Mouse (Mus musculus): ENCODE results near the gene Ubfd1. TPM values are rescaled to one million over a fixed set of nuclear protein-coding genes. Genes with fewer than 3 reads are reported as not detected.
A peak's percentile ranks its signal among the peaks of the same experiment; 100 is the strongest.
"Not testable (repeated sequence)": the region's sequence is repeated elsewhere in the genome, so short reads cannot be mapped to it uniquely, and the experiment has no call there.

The Ubfd1 gene
- polyA plus RNA-seq, 1 experiment from 2014 or later: 94.6 TPM

DNA sequence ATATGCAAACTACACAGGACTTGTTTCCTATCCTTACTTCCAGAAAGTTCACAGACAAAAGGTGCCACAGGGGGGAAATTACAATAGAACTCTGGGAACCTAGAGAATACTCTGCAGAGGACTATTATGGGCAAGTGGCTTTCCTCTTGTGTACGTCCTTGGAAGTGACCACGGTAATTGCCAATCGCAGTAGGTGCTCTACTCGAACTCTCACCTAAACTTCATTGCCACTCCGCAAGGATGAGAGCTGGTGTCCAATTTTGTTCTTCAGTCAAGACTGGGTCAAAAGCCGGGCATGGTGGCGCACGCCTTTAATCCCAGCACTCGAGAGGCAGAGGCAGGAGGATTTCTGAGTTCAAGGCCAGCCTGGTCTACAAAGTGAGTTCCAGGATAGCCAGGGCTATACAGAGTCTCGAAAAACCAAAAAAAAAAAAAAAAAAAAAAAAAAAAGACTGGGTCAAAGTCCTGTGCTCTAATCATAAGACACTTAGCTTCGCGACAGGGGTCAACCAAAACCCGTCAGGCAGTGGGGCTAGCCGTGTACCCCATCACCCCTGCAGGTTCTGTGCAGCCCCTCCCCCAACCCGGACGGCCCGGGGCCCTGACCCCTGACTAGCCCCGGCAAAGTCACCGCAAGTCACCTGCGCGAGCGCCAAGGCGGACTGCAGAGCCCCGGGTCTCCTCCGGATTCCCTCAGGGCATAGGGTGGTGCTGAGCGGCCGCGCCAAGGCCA, 34.2 kb downstream of the Ubfd1 start:
- H3K36me3 ChIP-seq (ENCODE audit: control insufficient read depth, insufficient read depth, low read length); H3K4me1 ChIP-seq (ENCODE audit: control insufficient read depth, insufficient read depth, low read length); H3K27ac ChIP-seq (ENCODE audit: low read depth, low read length); H3K27me3 ChIP-seq (ENCODE audit: control insufficient read depth, insufficient read depth, low read length); H3K9me3 ChIP-seq (ENCODE audit: control insufficient read depth, low read length): not testable (repeated sequence)
- H3K4me3 ChIP-seq (ENCODE audit: low read depth, low read length): peak overlapping the region; percentile 70
- peak overlapping the region; percentile 86 for H3K9ac ChIP-seq (ENCODE audit: low read length)
- 10% methylated on average over 24 of the region's 28 CpGs for WGBS
- H3K4me2 ChIP-seq: peak overlapping the region; percentile 71
- ATAC-seq (ENCODE audit: low FRiP score) (peak; percentile 86), DNase-seq (ENCODE audit: low spot score, missing footprints) (peak; percentile 95)

DNA sequence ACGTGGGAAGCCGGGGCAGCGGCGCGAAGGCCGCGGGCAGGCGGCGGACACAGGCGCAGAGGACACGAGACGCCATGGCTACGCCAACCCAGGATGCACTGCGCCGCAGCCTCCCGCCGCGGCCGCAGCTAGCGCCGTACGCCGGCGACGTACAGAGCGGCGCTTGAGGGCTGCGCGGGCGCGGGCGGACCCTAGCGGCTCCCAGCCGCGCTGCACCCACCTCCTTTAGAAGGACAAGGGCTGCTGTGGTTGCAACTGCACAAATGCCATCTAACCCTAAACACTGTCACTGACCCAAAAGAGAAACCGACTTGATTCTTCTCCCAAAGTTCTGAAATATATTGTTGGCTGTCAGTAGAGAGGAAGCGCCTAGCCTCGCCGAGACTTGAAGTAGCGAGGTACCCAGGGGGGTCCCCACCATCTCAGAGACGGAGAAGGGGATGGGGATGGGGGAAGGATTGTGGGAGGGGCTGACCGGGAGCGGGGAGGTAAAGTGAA, 34.8 kb downstream of the Ubfd1 start, which contains the start of gene Ndufab1:
TSS of gene Ndufab1 (minus strand) at position 140 of the 498 bp plus-strand sequence.
- no peaks in the 10 kb centered on the region for H3K27me3 ChIP-seq (ENCODE audit: control insufficient read depth, insufficient read depth, low read length)
- ATAC-seq (ENCODE audit: low FRiP score) (peak; percentile 99), DNase-seq (ENCODE audit: low spot score, missing footprints) (peak; percentile 98)
- peaks cover 9% of the 10 kb centered on the region; the same call in 1 of the 2 replicates for H3K4me1 ChIP-seq (ENCODE audit: control insufficient read depth, insufficient read depth, low read length)
- no peak within 1 kb of the TSS; the same call in 1 of the 2 replicates for H3K27ac ChIP-seq (ENCODE audit: low read depth, low read length)
- H3K36me3 ChIP-seq (ENCODE audit: control insufficient read depth, insufficient read depth, low read length): peaks cover 2% of the 10 kb centered on the region; the same call in 1 of the 2 replicates
- peak within 1 kb of the TSS; percentile 86 for H3K9ac ChIP-seq (ENCODE audit: low read length)
- no peaks in the 10 kb centered on the region for H3K9me3 ChIP-seq (ENCODE audit: control insufficient read depth, low read length)
- H3K4me2 ChIP-seq: peak within 1 kb of the TSS; percentile 71
- H3K4me3 ChIP-seq (ENCODE audit: low read depth, low read length): peak within 1 kb of the TSS; percentile 70
- under 1% methylated on average over 41 of the region's 43 CpGs for whole genome bisulfite sequencing

DNA sequence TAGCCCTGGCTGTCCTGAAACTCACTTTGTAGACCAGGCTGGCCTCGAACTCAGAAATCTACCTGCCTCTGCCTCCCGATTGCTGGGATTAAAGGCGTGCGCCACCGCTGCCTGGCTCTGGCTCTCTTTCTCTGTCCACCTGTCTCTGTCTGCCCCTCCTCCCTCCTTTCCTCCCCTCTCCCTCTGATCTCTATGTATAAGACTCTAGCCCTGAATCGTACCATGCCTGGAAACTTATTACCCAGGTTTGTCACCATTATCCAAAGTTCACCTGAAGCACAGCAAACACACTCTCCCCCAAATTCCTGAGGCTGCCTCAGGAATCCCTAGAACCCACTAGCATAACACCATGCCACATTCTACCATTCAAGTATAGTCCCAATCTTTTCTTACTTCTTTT, 41.2 kb downstream of the Ubfd1 start:
- no peaks in the 10 kb centered on the region for H3K27me3 ChIP-seq (ENCODE audit: control insufficient read depth, insufficient read depth, low read length)
- H3K36me3 ChIP-seq (ENCODE audit: control insufficient read depth, insufficient read depth, low read length): 0 out of 2 replicates have a peak, but pooled peaks cover 4% of the 10 kb centered on the region
- no peak overlapping the region for H3K9ac ChIP-seq (ENCODE audit: low read length)
- H3K9me3 ChIP-seq (ENCODE audit: control insufficient read depth, low read length): no peaks in the 10 kb centered on the region
- no peaks in the 10 kb centered on the region for H3K4me1 ChIP-seq (ENCODE audit: control insufficient read depth, insufficient read depth, low read length)
- DNase-seq (ENCODE audit: low spot score, missing footprints) (no peak), ATAC-seq (ENCODE audit: low FRiP score) (no peak)
- 98% methylated on average over 6 of the region's 6 CpGs for WGBS
- H3K27ac ChIP-seq (ENCODE audit: low read depth, low read length): no peak overlapping the region
- H3K4me3 ChIP-seq (ENCODE audit: low read depth, low read length): no peak overlapping the region
- no peak overlapping the region for H3K4me2 ChIP-seq

GRCm38 (mm10) chr7:122123518-122123917, 56.5 kb downstream of the Ubfd1 start:
- DNase-seq (ENCODE audit: low spot score, missing footprints) (no peak), ATAC-seq (ENCODE audit: low FRiP score) (no peak)
- H3K9me3 ChIP-seq (ENCODE audit: control insufficient read depth, low read length): no peaks in the 10 kb centered on the region
- no peak overlapping the region for H3K4me3 ChIP-seq (ENCODE audit: low read depth, low read length)
- no peaks in the 10 kb centered on the region for H3K27me3 ChIP-seq (ENCODE audit: control insufficient read depth, insufficient read depth, low read length)
- no peaks in the 10 kb centered on the region for H3K4me1 ChIP-seq (ENCODE audit: control insufficient read depth, insufficient read depth, low read length)
- H3K9ac ChIP-seq (ENCODE audit: low read length): no peak overlapping the region
- peaks cover 14% of the 10 kb centered on the region for H3K36me3 ChIP-seq (ENCODE audit: control insufficient read depth, insufficient read depth, low read length)
- WGBS: 85% methylated on average over 4 of the region's 4 CpGs
- no peak overlapping the region for H3K4me2 ChIP-seq
- no peak overlapping the region for H3K27ac ChIP-seq (ENCODE audit: low read depth, low read length)

DNA sequence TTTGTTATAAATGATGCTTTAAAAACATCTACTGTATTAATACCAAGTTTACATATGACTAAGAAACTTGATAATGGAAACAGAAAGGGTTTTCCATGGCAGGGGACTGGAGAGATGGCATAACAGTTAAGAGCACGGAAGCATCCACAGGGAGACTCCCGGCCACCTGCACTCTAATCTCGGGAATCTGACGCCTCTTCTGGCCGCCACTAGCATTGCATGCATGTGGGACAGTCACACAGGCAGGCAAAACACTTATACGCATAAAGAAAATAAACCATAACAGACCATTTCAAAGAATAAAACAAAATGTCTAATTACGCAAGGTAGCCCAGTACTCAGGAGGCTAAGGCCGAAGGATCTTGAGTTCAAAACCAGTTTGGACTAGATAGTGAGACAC, 58.7 kb downstream of the Ubfd1 start:
- Histone ChIP-seq H3K27ac (ENCODE audit: low read depth, low read length) (no peak overlapping the region), H3K9me3 (ENCODE audit: control insufficient read depth, low read length) (no peaks in the 10 kb centered on the region), H3K4me2 (no peak overlapping the region), H3K27me3 (ENCODE audit: control insufficient read depth, insufficient read depth, low read length) (no peaks in the 10 kb centered on the region), H3K36me3 (ENCODE audit: control insufficient read depth, insufficient read depth, low read length) (peaks cover 11% of the 10 kb centered on the region), H3K9ac (ENCODE audit: low read length) (no peak overlapping the region), H3K4me3 (ENCODE audit: low read depth, low read length) (no peak overlapping the region), H3K4me1 (ENCODE audit: control insufficient read depth, insufficient read depth, low read length) (no peaks in the 10 kb centered on the region)
- WGBS: 85% methylated on average over 8 of the region's 8 CpGs
- DNase-seq (ENCODE audit: low spot score, missing footprints) (no peak), ATAC-seq (ENCODE audit: low FRiP score) (no peak)

- Histone ChIP-seq H3K27me3 (ENCODE audit: control insufficient read depth, insufficient read depth, low read length) (no peaks in the 10 kb centered on the region), H3K4me3 (ENCODE audit: low read depth, low read length) (no peak overlapping the region), H3K4me2 (no peak overlapping the region), H3K9ac (ENCODE audit: low read length) (no peak overlapping the region), H3K4me1 (ENCODE audit: control insufficient read depth, insufficient read depth, low read length) (peaks cover 5% of the 10 kb centered on the region; the same call in 1 of the 2 replicates), H3K36me3 (ENCODE audit: control insufficient read depth, insufficient read depth, low read length) (peaks cover 11% of the 10 kb centered on the region), H3K27ac (ENCODE audit: low read depth, low read length) (no peak overlapping the region), H3K9me3 (ENCODE audit: control insufficient read depth, low read length) (no peaks in the 10 kb centered on the region)
- ATAC-seq (ENCODE audit: low FRiP score) (no peak), DNase-seq (ENCODE audit: low spot score, missing footprints) (no peak)
- WGBS: 92% methylated on average over 11 of the region's 11 CpGs
These were observed 60.0 kb downstream of the Ubfd1 start for GRCm38 (mm10) chr7:122126946-122127345.

Other genes starting within 250 kb of the Ubfd1 start
- not detected in 2 replicates for gene Scnn1b, start 202.1 kb upstream of the Ubfd1 start, polyA plus RNA-seq (2014; fragmentation: Nextera tagmentation; extraction: Ambion mirVana)
- 14.5 and 19.1 TPM in 2 replicates for gene Cog7, start 85.5 kb upstream of the Ubfd1 start, polyA plus RNA-seq (2014; fragmentation: Nextera tagmentation; extraction: Ambion mirVana)
- 54.1 and 55.7 TPM in 2 replicates for gene Gga2, start 46.0 kb upstream of the Ubfd1 start, polyA plus RNA-seq (2014; fragmentation: Nextera tagmentation; extraction: Ambion mirVana)
- 13.4 and 16.3 TPM in 2 replicates for gene Ears2, start 88 bp downstream of the Ubfd1 start, polyA plus RNA-seq (2014; fragmentation: Nextera tagmentation; extraction: Ambion mirVana)
- 688 and 709 TPM in 2 replicates for gene Ndufab1, start 34.7 kb downstream of the Ubfd1 start, polyA plus RNA-seq (2014; fragmentation: Nextera tagmentation; extraction: Ambion mirVana)
- 19.0 and 22.6 TPM in 2 replicates for gene Palb2, start 65.8 kb downstream of the Ubfd1 start, polyA plus RNA-seq (2014; fragmentation: Nextera tagmentation; extraction: Ambion mirVana)
- gene Dctn5, start 65.9 kb downstream of the Ubfd1 start, polyA plus RNA-seq (2014; fragmentation: Nextera tagmentation; extraction: Ambion mirVana): 140 and 141 TPM in 2 replicates
- 114 and 129 TPM in 2 replicates for gene Plk1, start 92.3 kb downstream of the Ubfd1 start, polyA plus RNA-seq (2014; fragmentation: Nextera tagmentation; extraction: Ambion mirVana)
- gene Ern2, start 119.0 kb downstream of the Ubfd1 start, polyA plus RNA-seq (2014; fragmentation: Nextera tagmentation; extraction: Ambion mirVana): 0.04 and 0.07 TPM in 2 replicates
- 0.20 and 0.29 TPM in 2 replicates for gene Chp2, start 152.3 kb downstream of the Ubfd1 start, polyA plus RNA-seq (2014; fragmentation: Nextera tagmentation; extraction: Ambion mirVana)
- 15.3 and 17.9 TPM in 2 replicates for gene Prkcb, start 221.6 kb downstream of the Ubfd1 start, polyA plus RNA-seq (2014; fragmentation: Nextera tagmentation; extraction: Ambion mirVana)